Mouse (Mus musculus): ENCODE data around the gene Clcnkb. TPM values are rescaled to one million over a fixed set of nuclear protein-coding genes. Genes with fewer than 3 reads are reported as not detected.
A peak's percentile ranks its signal among the peaks of the same experiment; 100 is the strongest.

Clcnkb gene
- polyA plus RNA-seq, 1 experiment from 2014 or later, result not detected

GRCm38 (mm10) chr4:141451916-141452450 lies 36.2 kb upstream of the Clcnkb start:
- Histone ChIP-seq H3K9ac (no peak overlapping the region), H3K4me1 (peaks cover 14% of the 10 kb centered on the region), H3K27me3 (replicated peaks) (no peaks in the 10 kb centered on the region), H3K4me3 (replicated peaks) (no peak overlapping the region), H3K4me2 (no peak overlapping the region), H3K36me3 (peaks cover 21% of the 10 kb centered on the region), H3K27ac (no peak overlapping the region), H3K9me3 (no peaks in the 10 kb centered on the region)
- no peak for ATAC-seq (ENCODE audit: insufficient read depth, low FRiP score, low read depth)
- 88% methylated on average over 9 of the region's 9 CpGs for WGBS

- no peak for ATAC-seq (ENCODE audit: insufficient read depth, low FRiP score, low read depth)
- Histone ChIP-seq H3K27me3 (replicated peaks) (no peaks in the 10 kb centered on the region), H3K9ac (no peak overlapping the region), H3K27ac (no peak overlapping the region), H3K9me3 (no peaks in the 10 kb centered on the region), H3K4me2 (no peak overlapping the region), H3K36me3 (peaks cover 21% of the 10 kb centered on the region), H3K4me3 (replicated peaks) (no peak overlapping the region), H3K4me1 (peaks cover 16% of the 10 kb centered on the region)
- whole genome bisulfite sequencing, result 82% methylated on average over 2 of the region's 2 CpGs
Observed at GRCm38 (mm10) chr4:141451251-141451650, 35.4 kb upstream of the Clcnkb start.

- H3K4me3 ChIP-seq (replicated peaks), result no peak overlapping the region
- ATAC-seq (ENCODE audit: insufficient read depth, low FRiP score, low read depth), result no peak
- WGBS, result 77% methylated on average over 7 of the region's 7 CpGs
- no peaks in the 10 kb centered on the region for H3K27me3 ChIP-seq (replicated peaks)
- peaks cover 16% of the 10 kb centered on the region for H3K4me1 ChIP-seq
- 0 out of 2 replicates have a peak overlapping the region, but pooled peaks have one; percentile 87 for H3K4me2 ChIP-seq
- H3K27ac ChIP-seq, result no peak overlapping the region
- H3K9ac ChIP-seq, result no peak overlapping the region
- no peaks in the 10 kb centered on the region for H3K9me3 ChIP-seq
- H3K36me3 ChIP-seq, result peaks cover 14% of the 10 kb centered on the region
Observed at GRCm38 (mm10) chr4:141446211-141446610, 30.4 kb upstream of the Clcnkb start.

- H3K4me2 ChIP-seq, result peak overlapping the region; percentile 87
- H3K9me3 ChIP-seq, result no peaks in the 10 kb centered on the region
- H3K4me3 ChIP-seq (replicated peaks), result peak overlapping the region; percentile 98
- peak overlapping the region; percentile 88; the same call in 1 of the 2 replicates for H3K9ac ChIP-seq
- no peaks in the 10 kb centered on the region for H3K27me3 ChIP-seq (replicated peaks)
- H3K27ac ChIP-seq, result no peak overlapping the region
- peaks cover 14% of the 10 kb centered on the region for H3K36me3 ChIP-seq
- peaks cover 16% of the 10 kb centered on the region for H3K4me1 ChIP-seq
- no peak for ATAC-seq (ENCODE audit: insufficient read depth, low FRiP score, low read depth)
- 11% methylated on average over 14 of the region's 14 CpGs for WGBS
Observed at GRCm38 (mm10) chr4:141445328-141445720, 29.5 kb upstream of the Clcnkb start.

GRCm38 (mm10) chr4:141444451-141445327 lies 28.9 kb upstream of the Clcnkb start, which contains the start of gene Zbtb17:
TSS of gene Zbtb17 (plus strand) at chr4:141444654.
- peak within 1 kb of the TSS; percentile 55; the same call in 1 of the 2 replicates for H3K27ac ChIP-seq
- H3K36me3 ChIP-seq, result peaks cover 14% of the 10 kb centered on the region
- peak within 1 kb of the TSS; percentile 98 for H3K4me3 ChIP-seq (replicated peaks)
- peak within 1 kb of the TSS; percentile 87 for H3K4me2 ChIP-seq
- H3K27me3 ChIP-seq (replicated peaks), result no peaks in the 10 kb centered on the region
- peak within 1 kb of the TSS; percentile 88 for H3K9ac ChIP-seq
- ATAC-seq (ENCODE audit: insufficient read depth, low FRiP score, low read depth), result peak; percentile 90
- under 1% methylated on average over 90 of the region's 102 CpGs for WGBS
- H3K9me3 ChIP-seq, result no peaks in the 10 kb centered on the region
- peaks cover 16% of the 10 kb centered on the region for H3K4me1 ChIP-seq

DNA sequence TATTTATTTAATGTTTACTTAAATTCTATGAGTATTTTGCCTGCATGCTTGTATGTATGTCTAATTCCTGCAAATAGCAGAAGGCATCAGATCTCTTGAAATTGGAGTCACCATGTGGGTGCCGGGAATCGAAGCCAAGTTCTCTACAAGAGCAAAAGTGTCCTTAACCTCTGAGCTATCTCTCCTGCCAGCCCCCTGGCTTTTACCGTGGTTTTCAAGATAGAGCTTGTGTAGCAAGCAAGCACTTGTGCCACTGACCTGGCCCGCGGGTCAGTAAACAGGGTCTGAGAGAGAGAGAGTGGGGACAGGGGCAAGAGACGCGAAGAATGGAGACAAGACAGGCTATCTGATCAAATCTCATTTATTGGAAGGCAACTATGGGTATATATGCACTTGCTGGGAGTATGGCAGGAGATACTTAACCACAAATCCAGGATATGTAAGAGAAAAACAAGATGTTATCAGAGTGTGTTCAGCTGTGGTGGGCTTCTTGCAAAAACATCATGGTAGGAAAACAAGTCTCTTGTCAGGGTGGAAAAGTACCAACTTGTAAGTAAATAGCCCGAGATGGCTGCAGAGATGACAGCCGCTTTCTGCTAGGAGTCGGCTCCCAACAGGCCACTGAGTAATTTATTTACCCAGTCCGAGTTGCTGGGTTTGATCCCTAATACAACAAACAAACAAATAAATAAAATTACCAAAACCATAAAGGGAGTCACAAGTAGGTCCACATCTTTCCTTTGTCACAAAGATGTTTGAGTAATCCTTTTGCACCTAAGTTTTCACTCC lies 28.0 kb upstream of the Clcnkb start:
- no peaks in the 10 kb centered on the region for H3K27me3 ChIP-seq (replicated peaks)
- no peak for ATAC-seq (ENCODE audit: insufficient read depth, low FRiP score, low read depth)
- peak overlapping the region; percentile 87 for H3K4me2 ChIP-seq
- peak overlapping the region; percentile 98 for H3K4me3 ChIP-seq (replicated peaks)
- WGBS, result 38% methylated on average over 11 of the region's 11 CpGs
- peak overlapping the region; percentile 88; the same call in 1 of the 2 replicates for H3K9ac ChIP-seq
- H3K27ac ChIP-seq, result no peak overlapping the region
- H3K9me3 ChIP-seq, result no peaks in the 10 kb centered on the region
- H3K36me3 ChIP-seq, result peaks cover 6% of the 10 kb centered on the region; the same call in 1 of the 2 replicates
- peaks cover 16% of the 10 kb centered on the region for H3K4me1 ChIP-seq

DNA sequence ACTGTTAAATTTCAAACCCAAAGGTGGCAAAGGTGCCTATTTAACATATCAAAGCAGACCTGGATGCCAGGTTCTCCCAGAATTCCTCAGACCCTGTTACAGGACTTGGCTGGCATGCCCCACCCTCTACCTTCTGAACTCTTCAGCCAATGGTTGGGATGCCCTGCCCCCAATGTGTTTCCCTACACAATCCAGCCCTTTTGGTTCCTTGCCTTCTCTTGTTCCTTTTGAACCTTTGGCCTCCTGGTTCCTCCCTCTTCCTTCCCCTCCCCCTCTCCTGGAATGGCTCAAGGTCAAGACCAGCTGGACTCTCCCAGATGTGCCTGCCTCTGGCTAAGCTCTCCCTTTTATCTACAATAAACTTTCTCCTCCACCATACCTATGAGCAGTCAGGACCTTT lies 25.1 kb upstream of the Clcnkb start:
- ATAC-seq (ENCODE audit: insufficient read depth, low FRiP score, low read depth), result no peak
- no peaks in the 10 kb centered on the region for H3K36me3 ChIP-seq

GRCm38 (mm10) chr4:141439083-141439803 lies 23.4 kb upstream of the Clcnkb start:
- no peak for ATAC-seq (ENCODE audit: insufficient read depth, low FRiP score, low read depth)
- WGBS, result 73% methylated on average over 12 of the region's 12 CpGs
- H3K9ac ChIP-seq, result no peak overlapping the region
- H3K9me3 ChIP-seq, result no peaks in the 10 kb centered on the region
- H3K4me1 ChIP-seq, result 0 out of 2 replicates have a peak, but pooled peaks cover 4% of the 10 kb centered on the region
- H3K36me3 ChIP-seq, result no peaks in the 10 kb centered on the region
- H3K27ac ChIP-seq, result no peak overlapping the region
- H3K4me3 ChIP-seq (replicated peaks), result no peak overlapping the region
- no peak overlapping the region for H3K4me2 ChIP-seq
- H3K27me3 ChIP-seq (replicated peaks), result no peaks in the 10 kb centered on the region

More for the DNA sequence above, 25.1 kb upstream of the Clcnkb start:
- no peaks in the 10 kb centered on the region for H3K27me3 ChIP-seq (replicated peaks)
- no peak overlapping the region for H3K4me3 ChIP-seq (replicated peaks)
- no peak overlapping the region for H3K27ac ChIP-seq
- peaks cover 11% of the 10 kb centered on the region for H3K4me1 ChIP-seq
- no peak overlapping the region for H3K4me2 ChIP-seq
- H3K9me3 ChIP-seq, result no peaks in the 10 kb centered on the region
- no peak overlapping the region for H3K9ac ChIP-seq

GRCm38 (mm10) chr4:141435974-141436373 lies 20.2 kb upstream of the Clcnkb start, which contains the start of gene Srarp:
TSS of gene Srarp (minus strand) at chr4:141436105.
- no peak within 1 kb of the TSS for H3K9ac ChIP-seq
- H3K27me3 ChIP-seq (replicated peaks), result no peaks in the 10 kb centered on the region
- 92% methylated on average over 1 of the region's 1 CpGs for WGBS
- H3K36me3 ChIP-seq, result no peaks in the 10 kb centered on the region
- no peak for ATAC-seq (ENCODE audit: insufficient read depth, low FRiP score, low read depth)
- no peak within 1 kb of the TSS for H3K4me3 ChIP-seq (replicated peaks)
- H3K27ac ChIP-seq, result no peak within 1 kb of the TSS
- H3K4me1 ChIP-seq, result no peaks in the 10 kb centered on the region
- no peak within 1 kb of the TSS for H3K4me2 ChIP-seq
- no peaks in the 10 kb centered on the region for H3K9me3 ChIP-seq

GRCm38 (mm10) chr4:141433191-141433590 lies 17.4 kb upstream of the Clcnkb start:
- 82% methylated on average over 18 of the region's 18 CpGs for WGBS
- H3K9me3 ChIP-seq, result no peaks in the 10 kb centered on the region
- H3K36me3 ChIP-seq, result no peaks in the 10 kb centered on the region
- H3K4me3 ChIP-seq (replicated peaks), result no peak overlapping the region
- no peak overlapping the region for H3K4me2 ChIP-seq
- H3K27ac ChIP-seq, result no peak overlapping the region
- ATAC-seq (ENCODE audit: insufficient read depth, low FRiP score, low read depth), result no peak
- H3K4me1 ChIP-seq, result no peaks in the 10 kb centered on the region
- H3K27me3 ChIP-seq (replicated peaks), result no peaks in the 10 kb centered on the region
- no peak overlapping the region for H3K9ac ChIP-seq

- ATAC-seq (ENCODE audit: insufficient read depth, low FRiP score, low read depth), result no peak
- Histone ChIP-seq H3K4me2 (no peak overlapping the region), H3K36me3 (no peaks in the 10 kb centered on the region), H3K4me3 (replicated peaks) (no peak overlapping the region), H3K4me1 (no peaks in the 10 kb centered on the region), H3K9me3 (no peaks in the 10 kb centered on the region), H3K27me3 (replicated peaks) (no peaks in the 10 kb centered on the region), H3K9ac (no peak overlapping the region), H3K27ac (no peak overlapping the region)
- WGBS, result 52% methylated on average over 14 of the region's 14 CpGs
Observed at GRCm38 (mm10) chr4:141432666-141433065, 16.9 kb upstream of the Clcnkb start.

Data from stomach, embryonic 15.5 days (tissue).